Mouse (Mus musculus) hindbrain, embryonic 14.5 days (tissue): ENCODE results near the gene Kif18a. TPM values are rescaled to one million over a fixed set of nuclear protein-coding genes. Genes with fewer than 3 reads are reported as not detected.

Experiments used
- ATAC-seq: fragments of 200-750 bp; cut with Nextera tagmentation; 2 replicates; pipeline ENCODE4 v1.8.0; 2017; ENCODE audit warnings: moderate number of reproducible peaks, mild to moderate bottlenecking, moderate TSS enrichment, moderate library complexity; ENCODE audit not compliant: low FRiP score
- DNase-seq: peaks from one replicate; pipeline ENCODE4 v3.0.0-alpha.2; 2015; ENCODE audit warnings: low spot score
- H3K27ac ChIP-seq: fragments of 300-500 bp; sonication (generic); 2 replicates; pipeline ENCODE4 v1.5.1; 2014; ENCODE audit warnings: mild to moderate bottlenecking, moderate library complexity
- H3K27me3 ChIP-seq: fragments of 300-500 bp; sonication (generic); 2 replicates; pipeline ENCODE4 v1.6.1; 2014; ENCODE audit warnings: mild to moderate bottlenecking, low read length, mixed read lengths; ENCODE audit not compliant: control insufficient read depth, insufficient read depth
- H3K36me3 ChIP-seq: fragments of 300-500 bp; sonication (generic); replicated peaks from 2 replicates; pipeline ENCODE4 v1.6.1; 2014; ENCODE audit not compliant: control insufficient read depth, insufficient read depth
- H3K4me1 ChIP-seq: fragments of 300-500 bp; sonication (generic); replicated peaks from 2 replicates; pipeline ENCODE4 v1.6.1; 2014; ENCODE audit warnings: antibody characterized with exemption, low read length, mixed read lengths; ENCODE audit not compliant: control insufficient read depth, insufficient read depth
- H3K4me2 ChIP-seq: fragments of 300-500 bp; sonication (generic); replicated peaks from 2 replicates; pipeline ENCODE4 v1.6.1; 2014; ENCODE audit warnings: mild to moderate bottlenecking, moderate library complexity
- H3K4me3 ChIP-seq: fragments of 300-500 bp; sonication (generic); replicated peaks from 2 replicates; pipeline ENCODE4 v1.5.1; 2014; ENCODE audit warnings: mild to moderate bottlenecking, low read length
- H3K9ac ChIP-seq: fragments of 300-500 bp; sonication (generic); 2 replicates; pipeline ENCODE4 v1.6.1; 2014
- H3K9me3 ChIP-seq: fragments of 300-500 bp; sonication (generic); 2 replicates; pipeline ENCODE4 v1.6.1; 2016; ENCODE audit warnings: low read length; ENCODE audit not compliant: control insufficient read depth
- WGBS: fragments of 180-500 bp; shearing (Covaris S2); extraction: QIAGEN DNeasy Blood & Tissue Kit; methylation state at CpG from one replicate; pipeline ENCODE4 v1.1.7; 2014; 5-methylcytosine and 5-hydroxymethylcytosine counted together
- polyA plus RNA-seq: library from polyadenylated mRNA; unstranded; fragments of >200 nt; fragmentation: Nextera tagmentation; extraction: Ambion mirVana; gene quantifications from 2 replicates; pipeline ENCODE4 v1.2.1, GENCODE M21; 2014

Gene Kif18a
- 5.1 and 7.5 TPM in 2 replicates for polyA plus RNA-seq

- WGBS = under 1% methylated on average over 51 of the region's 51 CpGs
- Histone ChIP-seq H3K4me3 (peak within 1 kb of the TSS; percentile 61), H3K9me3 (no peaks in the 10 kb centered on the region), H3K27ac (peak within 1 kb of the TSS; percentile 77), H3K9ac (peak within 1 kb of the TSS; percentile 69), H3K4me1 (no peaks in the 10 kb centered on the region), H3K36me3 (no peaks in the 10 kb centered on the region), H3K27me3 (no peaks in the 10 kb centered on the region), H3K4me2 (peak within 1 kb of the TSS; percentile 83)
- DNase-seq (peak; percentile 97), ATAC-seq (peak; percentile 99)
These were observed at the start of gene Kif18a, which contains the start of gene Mettl15 for GRCm38 (mm10) chr2:109280600-109281340. TSS of gene Kif18a (plus strand) at chr2:109280738. TSS of gene Mettl15 (minus strand) at chr2:109280748.

GRCm38 (mm10) chr2:109233876-109234275 is 46.7 kb upstream of the Kif18a start:
- Histone ChIP-seq H3K36me3 (no peaks in the 10 kb centered on the region), H3K27ac (no peak overlapping the region), H3K27me3 (no peaks in the 10 kb centered on the region), H3K4me1 (no peaks in the 10 kb centered on the region), H3K9ac (no peak overlapping the region), H3K4me3 (no peak overlapping the region), H3K9me3 (no peaks in the 10 kb centered on the region), H3K4me2 (no peak overlapping the region)
- no peak for DNase-seq
- no peak for ATAC-seq
- 82% methylated on average over 4 of the region's 4 CpGs for WGBS

DNA sequence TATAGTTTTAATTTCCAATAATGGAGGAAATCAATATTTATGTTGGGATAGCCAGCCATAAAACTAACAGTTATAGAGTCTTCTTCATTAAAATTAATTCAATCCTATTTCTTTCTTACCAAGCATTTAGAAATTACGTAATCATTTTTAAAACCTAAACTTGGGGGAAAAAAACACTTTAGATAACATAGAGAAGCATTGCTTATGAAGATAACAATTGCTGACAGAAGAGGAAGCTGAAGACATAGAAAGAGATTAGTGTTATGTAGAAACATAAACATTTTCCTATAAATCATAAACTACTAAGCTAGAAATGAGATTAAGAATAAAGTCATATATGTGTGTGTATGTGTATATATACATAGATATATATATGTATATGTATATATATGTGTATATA is 44.8 kb upstream of the Kif18a start:
- ATAC-seq = no peak
- Histone ChIP-seq H3K9ac (no peak overlapping the region), H3K27me3 (no peaks in the 10 kb centered on the region), H3K4me2 (no peak overlapping the region), H3K4me3 (no peak overlapping the region), H3K36me3 (no peaks in the 10 kb centered on the region), H3K9me3 (no peaks in the 10 kb centered on the region), H3K27ac (no peak overlapping the region), H3K4me1 (no peaks in the 10 kb centered on the region)
- DNase-seq = no peak
- 96% methylated on average over 1 of the region's 1 CpGs for WGBS

DNA sequence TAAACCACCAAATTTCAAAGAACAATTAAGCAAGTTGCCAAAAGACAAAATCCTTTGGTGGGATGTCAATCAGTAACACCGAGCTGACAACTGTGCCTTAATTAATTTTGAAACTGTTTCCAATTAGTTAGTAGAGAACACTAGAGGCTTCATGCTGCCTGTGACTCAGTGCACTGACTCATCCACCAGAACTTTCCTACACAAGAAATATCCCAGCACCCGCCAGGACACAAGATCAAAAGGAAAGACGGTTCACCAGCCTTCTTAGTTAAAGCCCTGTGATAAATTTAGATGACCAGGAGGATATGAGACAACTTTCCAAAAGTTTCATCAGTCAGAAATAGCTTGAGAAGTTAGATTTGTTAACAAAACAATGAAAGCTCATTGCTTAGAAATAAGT is 38.6 kb upstream of the Kif18a start:
- no peak for DNase-seq

GRCm38 (mm10) chr2:109262779-109263178 is 17.8 kb upstream of the Kif18a start:
- Histone ChIP-seq H3K4me1 (no peaks in the 10 kb centered on the region), H3K9me3 (no peaks in the 10 kb centered on the region), H3K9ac (no peak overlapping the region), H3K4me2 (no peak overlapping the region), H3K27ac (no peak overlapping the region), H3K27me3 (no peaks in the 10 kb centered on the region), H3K36me3 (no peaks in the 10 kb centered on the region), H3K4me3 (no peak overlapping the region)
- no peak for DNase-seq
- WGBS = 91% methylated on average over 1 of the region's 1 CpGs
- no peak for ATAC-seq

More for the DNA sequence above, 38.6 kb upstream of the Kif18a start:
- no peak overlapping the region for H3K27ac ChIP-seq
- H3K36me3 ChIP-seq = no peaks in the 10 kb centered on the region
- H3K4me1 ChIP-seq = no peaks in the 10 kb centered on the region
- H3K9ac ChIP-seq = no peak overlapping the region
- no peak for ATAC-seq
- H3K9me3 ChIP-seq = no peaks in the 10 kb centered on the region
- no peak overlapping the region for H3K4me2 ChIP-seq
- no peaks in the 10 kb centered on the region for H3K27me3 ChIP-seq
- WGBS = 69% methylated on average over 3 of the region's 3 CpGs
- no peak overlapping the region for H3K4me3 ChIP-seq

DNA sequence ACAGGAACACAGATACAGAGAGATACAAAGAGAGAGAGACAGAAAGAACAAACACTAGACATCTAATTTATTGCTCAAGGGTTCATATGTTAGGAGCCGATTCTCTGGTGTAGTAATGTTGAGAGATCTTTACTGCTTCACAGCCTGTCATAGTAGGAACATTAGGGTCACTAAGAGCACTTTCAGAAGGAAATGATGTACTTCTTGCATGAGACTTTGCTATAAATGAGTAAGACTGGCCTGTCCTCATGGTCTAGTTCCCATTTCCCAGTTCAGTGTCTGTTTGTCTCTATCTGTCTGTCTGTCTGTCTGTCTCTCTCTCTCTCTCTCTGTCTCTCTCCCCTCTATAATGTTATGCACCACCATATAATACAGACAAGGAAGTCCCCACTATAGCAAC is 7.4 kb upstream of the Kif18a start:
- H3K27me3 ChIP-seq = no peaks in the 10 kb centered on the region
- H3K4me2 ChIP-seq = no peak overlapping the region
- H3K4me3 ChIP-seq = no peak overlapping the region
- H3K27ac ChIP-seq = no peak overlapping the region
- H3K9me3 ChIP-seq = no peaks in the 10 kb centered on the region
- DNase-seq = no peak
- WGBS = 92% methylated on average over 1 of the region's 1 CpGs
- H3K9ac ChIP-seq = no peak overlapping the region
- H3K4me1 ChIP-seq = no peaks in the 10 kb centered on the region
- no peaks in the 10 kb centered on the region for H3K36me3 ChIP-seq
- no peak for ATAC-seq

GRCm38 (mm10) chr2:109277593-109277992 is 2.9 kb upstream of the Kif18a start:
- no peak overlapping the region for H3K27ac ChIP-seq
- H3K36me3 ChIP-seq = no peaks in the 10 kb centered on the region
- H3K9me3 ChIP-seq = no peaks in the 10 kb centered on the region
- peak overlapping the region; percentile 54 for H3K4me2 ChIP-seq
- H3K27me3 ChIP-seq = no peaks in the 10 kb centered on the region
- 8% methylated on average over 7 of the region's 7 CpGs for WGBS
- no peak for DNase-seq
- H3K4me1 ChIP-seq = no peaks in the 10 kb centered on the region
- H3K9ac ChIP-seq = peak overlapping the region; percentile 53
- no peak for ATAC-seq
- H3K4me3 ChIP-seq = peak overlapping the region; percentile 37

GRCm38 (mm10) chr2:109278036-109278435 is 2.5 kb upstream of the Kif18a start:
- no peak overlapping the region for H3K27ac ChIP-seq
- DNase-seq (peak; percentile 27), ATAC-seq (no peak)
- H3K4me3 ChIP-seq = peak overlapping the region; percentile 37
- H3K4me2 ChIP-seq = peak overlapping the region; percentile 54
- no peaks in the 10 kb centered on the region for H3K4me1 ChIP-seq
- peak overlapping the region; percentile 53 for H3K9ac ChIP-seq
- WGBS = under 1% methylated on average over 16 of the region's 16 CpGs
- H3K9me3 ChIP-seq = no peaks in the 10 kb centered on the region
- H3K27me3 ChIP-seq = no peaks in the 10 kb centered on the region
- no peaks in the 10 kb centered on the region for H3K36me3 ChIP-seq

- Histone ChIP-seq H3K4me3 (peak overlapping the region; percentile 61), H3K4me2 (peak overlapping the region; percentile 83), H3K27ac (peak overlapping the region; percentile 77), H3K36me3 (no peaks in the 10 kb centered on the region), H3K9ac (peak overlapping the region; percentile 69), H3K27me3 (no peaks in the 10 kb centered on the region), H3K4me1 (no peaks in the 10 kb centered on the region), H3K9me3 (no peaks in the 10 kb centered on the region)
- 11% methylated on average over 4 of the region's 4 CpGs for WGBS
- DNase-seq (no peak), ATAC-seq (no peak)
These were observed 302 bp upstream of the Kif18a start for GRCm38 (mm10) chr2:109280272-109280599.
